Mouse (Mus musculus): ENCODE data around the gene Efr3b.

Gene Efr3b

GRCm38 (mm10) chr12:4050861-4051425, 12.2 kb upstream of the Efr3b start:
- no peaks in the 10 kb centered on the region for H3K36me3 ChIP-seq (ENCODE audit: insufficient read depth, low read length)
- H3K9me3 ChIP-seq (ENCODE audit: low read length), result no peaks in the 10 kb centered on the region
- TF ChIP-seq CTCF (conservative IDR thresholded peaks at IDR 0.05; ENCODE audit: low read length), result no peak
- no peak for TF ChIP-seq NANOG (IDR thresholded peaks at IDR 0.05; ENCODE audit: borderline replicate concordance, low read length)
- no peak for TF ChIP-seq POU5F1 (IDR thresholded peaks at IDR 0.05; ENCODE audit: borderline replicate concordance, low read length)
- H3K4me1 ChIP-seq (replicated peaks; ENCODE audit: low read depth, low read length), result no peaks in the 10 kb centered on the region
- 0 out of 2 replicates have a peak, but pooled peaks cover 12% of the 10 kb centered on the region for H3K27me3 ChIP-seq (ENCODE audit: insufficient read depth, low read length)
- H3K4me3 ChIP-seq (replicated peaks; ENCODE audit: low read length), result no peak overlapping the region

GRCm38 (mm10) chr12:4048031-4048430, 9.3 kb upstream of the Efr3b start:
- Histone ChIP-seq H3K27me3 (ENCODE audit: insufficient read depth, low read length) (0 out of 2 replicates have a peak, but pooled peaks cover 13% of the 10 kb centered on the region), H3K4me1 (replicated peaks; ENCODE audit: low read depth, low read length) (no peaks in the 10 kb centered on the region), H3K36me3 (ENCODE audit: insufficient read depth, low read length) (no peaks in the 10 kb centered on the region), H3K4me3 (replicated peaks; ENCODE audit: low read length) (no peak overlapping the region), H3K9me3 (ENCODE audit: low read length) (no peaks in the 10 kb centered on the region)
- no peak for TF ChIP-seq NANOG (IDR thresholded peaks at IDR 0.05; ENCODE audit: borderline replicate concordance, low read length)

- H3K27me3 ChIP-seq (ENCODE audit: insufficient read depth, low read length), result peaks cover 26% of the 10 kb centered on the region
- H3K4me1 ChIP-seq (replicated peaks; ENCODE audit: low read depth, low read length), result peaks cover 14% of the 10 kb centered on the region
- no peaks in the 10 kb centered on the region for H3K36me3 ChIP-seq (ENCODE audit: insufficient read depth, low read length)
- no peak for TF ChIP-seq NANOG (IDR thresholded peaks at IDR 0.05; ENCODE audit: borderline replicate concordance, low read length)
- TF ChIP-seq CTCF (conservative IDR thresholded peaks at IDR 0.05; ENCODE audit: low read length), result no peak
- H3K9me3 ChIP-seq (ENCODE audit: low read length), result no peaks in the 10 kb centered on the region
- H3K4me3 ChIP-seq (replicated peaks; ENCODE audit: low read length), result no peak overlapping the region
Measured at GRCm38 (mm10) chr12:4045992-4046391, 7.3 kb upstream of the Efr3b start.

GRCm38 (mm10) chr12:4042411-4042810, 3.7 kb upstream of the Efr3b start:
- Histone ChIP-seq H3K9me3 (ENCODE audit: low read length) (no peaks in the 10 kb centered on the region), H3K4me1 (replicated peaks; ENCODE audit: low read depth, low read length) (peaks cover 28% of the 10 kb centered on the region), H3K27me3 (ENCODE audit: insufficient read depth, low read length) (peaks cover 57% of the 10 kb centered on the region), H3K4me3 (replicated peaks; ENCODE audit: low read length) (no peak overlapping the region), H3K36me3 (ENCODE audit: insufficient read depth, low read length) (no peaks in the 10 kb centered on the region)
- TF ChIP-seq NANOG (IDR thresholded peaks at IDR 0.05; ENCODE audit: borderline replicate concordance, low read length) (no peak), CTCF (conservative IDR thresholded peaks at IDR 0.05; ENCODE audit: low read length) (no peak), POU5F1 (IDR thresholded peaks at IDR 0.05; ENCODE audit: borderline replicate concordance, low read length) (no peak)

GRCm38 (mm10) chr12:4039046-4039445, 331 bp upstream of the Efr3b start:
- Histone ChIP-seq H3K4me1 (replicated peaks; ENCODE audit: low read depth, low read length) (peaks cover 38% of the 10 kb centered on the region), H3K9me3 (ENCODE audit: low read length) (no peaks in the 10 kb centered on the region), H3K4me3 (replicated peaks; ENCODE audit: low read length) (peak overlapping the region; percentile 94), H3K36me3 (ENCODE audit: insufficient read depth, low read length) (no peaks in the 10 kb centered on the region), H3K27me3 (ENCODE audit: insufficient read depth, low read length) (peaks cover 84% of the 10 kb centered on the region)
- TF ChIP-seq POU5F1 (IDR thresholded peaks at IDR 0.05; ENCODE audit: borderline replicate concordance, low read length) (no peak), CTCF (conservative IDR thresholded peaks at IDR 0.05; ENCODE audit: low read length) (no peak), NANOG (IDR thresholded peaks at IDR 0.05; ENCODE audit: borderline replicate concordance, low read length) (no peak)

GRCm38 (mm10) chr12:4037511-4037910, 1.2 kb downstream of the Efr3b start:
- H3K27me3 ChIP-seq (ENCODE audit: insufficient read depth, low read length), result peaks cover 79% of the 10 kb centered on the region
- H3K9me3 ChIP-seq (ENCODE audit: low read length), result no peaks in the 10 kb centered on the region
- TF ChIP-seq NANOG (IDR thresholded peaks at IDR 0.05; ENCODE audit: borderline replicate concordance, low read length), result no peak
- no peak for TF ChIP-seq POU5F1 (IDR thresholded peaks at IDR 0.05; ENCODE audit: borderline replicate concordance, low read length)
- no peak for TF ChIP-seq CTCF (conservative IDR thresholded peaks at IDR 0.05; ENCODE audit: low read length)
- H3K36me3 ChIP-seq (ENCODE audit: insufficient read depth, low read length), result no peaks in the 10 kb centered on the region
- peaks cover 36% of the 10 kb centered on the region for H3K4me1 ChIP-seq (replicated peaks; ENCODE audit: low read depth, low read length)
- peak overlapping the region; percentile 94 for H3K4me3 ChIP-seq (replicated peaks; ENCODE audit: low read length)

- Histone ChIP-seq H3K9me3 (ENCODE audit: low read length) (no peaks in the 10 kb centered on the region), H3K4me3 (replicated peaks; ENCODE audit: low read length) (no peak overlapping the region), H3K27me3 (ENCODE audit: insufficient read depth, low read length) (peaks cover 67% of the 10 kb centered on the region), H3K36me3 (ENCODE audit: insufficient read depth, low read length) (no peaks in the 10 kb centered on the region), H3K4me1 (replicated peaks; ENCODE audit: low read depth, low read length) (peaks cover 24% of the 10 kb centered on the region)
- TF ChIP-seq POU5F1 (IDR thresholded peaks at IDR 0.05; ENCODE audit: borderline replicate concordance, low read length) (no peak), NANOG (IDR thresholded peaks at IDR 0.05; ENCODE audit: borderline replicate concordance, low read length) (no peak), CTCF (conservative IDR thresholded peaks at IDR 0.05; ENCODE audit: low read length) (no peak)
Measured at GRCm38 (mm10) chr12:4036157-4036556, 2.6 kb downstream of the Efr3b start.

- Histone ChIP-seq H3K36me3 (ENCODE audit: insufficient read depth, low read length) (no peaks in the 10 kb centered on the region), H3K4me3 (replicated peaks; ENCODE audit: low read length) (no peak overlapping the region), H3K4me1 (replicated peaks; ENCODE audit: low read depth, low read length) (peaks cover 3% of the 10 kb centered on the region; the same call in 1 of the 2 replicates), H3K27me3 (ENCODE audit: insufficient read depth, low read length) (peaks cover 3% of the 10 kb centered on the region), H3K9me3 (ENCODE audit: low read length) (no peaks in the 10 kb centered on the region)
- TF ChIP-seq POU5F1 (IDR thresholded peaks at IDR 0.05; ENCODE audit: borderline replicate concordance, low read length) (no peak), NANOG (IDR thresholded peaks at IDR 0.05; ENCODE audit: borderline replicate concordance, low read length) (no peak), CTCF (conservative IDR thresholded peaks at IDR 0.05; ENCODE audit: low read length) (no peak)
Measured at GRCm38 (mm10) chr12:4029064-4029463, 9.7 kb downstream of the Efr3b start.

- no peak for TF ChIP-seq NANOG (IDR thresholded peaks at IDR 0.05; ENCODE audit: borderline replicate concordance, low read length)
- TF ChIP-seq CTCF (conservative IDR thresholded peaks at IDR 0.05; ENCODE audit: low read length), result no peak
- TF ChIP-seq POU5F1 (IDR thresholded peaks at IDR 0.05; ENCODE audit: borderline replicate concordance, low read length), result no peak
- Histone ChIP-seq H3K4me3 (replicated peaks; ENCODE audit: low read length) (no peak overlapping the region), H3K27me3 (ENCODE audit: insufficient read depth, low read length) (no peaks in the 10 kb centered on the region; the same call in 1 of the 2 replicates), H3K9me3 (ENCODE audit: low read length) (no peaks in the 10 kb centered on the region), H3K4me1 (replicated peaks; ENCODE audit: low read depth, low read length) (peaks cover 4% of the 10 kb centered on the region; the same call in 1 of the 2 replicates), H3K36me3 (ENCODE audit: insufficient read depth, low read length) (no peaks in the 10 kb centered on the region)
Measured at GRCm38 (mm10) chr12:4028516-4028915, 10.2 kb downstream of the Efr3b start.
